Mouse (Mus musculus) inflammation-experienced regulatory T-cells (primary cell): ENCODE measurements around the gene Kat7. TPM values are rescaled to one million over a fixed set of nuclear protein-coding genes. Genes with fewer than 3 reads are reported as not detected.

ENCODE experiments used
- polyA plus RNA-seq, 2 experiments: library from polyadenylated mRNA; unstranded; fragments of 100-300 nt; shearing (Covaris generic); gene quantifications; one replicate each; pipeline ENCODE4 v1.2.1; 2017

The Kat7 gene
- polyA plus RNA-seq: 100 to 1,000 TPM; 105 to 111 TPM

GRCm38 (mm10) chr11:95310007-95310647 lies at the start of gene Kat7:
TSS of gene Kat7 (minus strand) at chr11:95310246.

GRCm38 (mm10) chr11:95336568-95337128 lies 26.6 kb upstream of the Kat7 start, which contains the start of gene Fam117a:
TSS of gene Fam117a (plus strand) at chr11:95337018.

GRCm38 (mm10) chr11:95261178-95261751 lies 48.8 kb downstream of the Kat7 start, which contains the start of gene Tac4:
TSS of gene Tac4 (plus strand) at chr11:95261529.

Other genes with a start within 250 kb of the Kat7 start
- gene Itga3, start 233.4 kb downstream of the Kat7 start, polyA plus RNA-seq: 1 to 10 TPM; 5.7 to 9.3 TPM
- gene Dlx3, start 190.1 kb downstream of the Kat7 start, polyA plus RNA-seq: under 1 TPM in 1 of 2 experiments, not detected in 1; 0.28 TPM
- gene Dlx4, start 164.0 kb downstream of the Kat7 start, polyA plus RNA-seq: not detected
- under 1 TPM in 1 of 2 experiments, not detected in 1; 0.80 TPM for gene Tac4, start 48.7 kb downstream of the Kat7 start, polyA plus RNA-seq
- 10 to 100 TPM; 34.7 to 36.6 TPM for gene Fam117a, start 26.8 kb upstream of the Kat7 start, polyA plus RNA-seq
- 10 to 100 TPM; 58.7 to 70.7 TPM for gene Slc35b1, start 74.4 kb upstream of the Kat7 start, polyA plus RNA-seq
- 100 to 1,000 TPM; 187 to 199 TPM for gene Spop, start 103.8 kb upstream of the Kat7 start, polyA plus RNA-seq
- not detected for gene Nxph3, start 204.3 kb upstream of the Kat7 start, polyA plus RNA-seq